Mouse (Mus musculus): Measurements from ENCODE around the gene Ceacam2.
"Not testable (repeated sequence)": the region's sequence is repeated elsewhere in the genome, so short reads cannot be mapped to it uniquely, and the experiment has no call there.

GRCm38 (mm10) chr7:25480791-25481190 lies 58.9 kb downstream of the Ceacam2 start:
- TF ChIP-seq CTCF (conservative IDR thresholded peaks at IDR 0.05; ENCODE audit: insufficient read depth, insufficient read length, low read depth, low read length), result peak; percentile 48
- TF ChIP-seq POLR2A (IDR thresholded peaks at IDR 0.05; ENCODE audit: low read depth, low read length), result not testable (repeated sequence)

All from kidney, adult 2 months (tissue).